Mouse (Mus musculus) neural tube, embryonic 15.5 days (tissue): ENCODE results near the gene Eef2k. TPM values are rescaled to one million over a fixed set of nuclear protein-coding genes. Genes with fewer than 3 reads are reported as not detected.
"Not testable (repeated sequence)": the region's sequence is repeated elsewhere in the genome, so short reads cannot be mapped to it uniquely, and the experiment has no call there.

Experiments
- ATAC-seq: fragments of 200-750 bp; cut with Nextera tagmentation; 2 replicates; pipeline ENCODE4 v1.8.0; 2017; ENCODE audit warnings: mild to moderate bottlenecking, moderate TSS enrichment, moderate library complexity; ENCODE audit not compliant: low FRiP score
- H3K27ac ChIP-seq: fragments of 300-500 bp; sonication (generic); replicated peaks from 2 replicates; pipeline ENCODE4 v1.5.1; 2015; ENCODE audit warnings: mild to moderate bottlenecking, inconsistent platforms
- H3K27me3 ChIP-seq: fragments of 300-500 bp; sonication (generic); replicated peaks from 2 replicates; pipeline ENCODE4 v1.6.1; 2015; ENCODE audit warnings: inconsistent platforms
- H3K36me3 ChIP-seq: fragments of 300-500 bp; sonication (generic); 2 replicates; pipeline ENCODE4 v1.6.1; 2015; ENCODE audit warnings: inconsistent platforms
- H3K4me1 ChIP-seq: fragments of 300-500 bp; sonication (generic); 2 replicates; pipeline ENCODE4 v1.6.1; 2015; ENCODE audit warnings: inconsistent platforms
- H3K4me2 ChIP-seq: fragments of 300-500 bp; sonication (generic); 2 replicates; pipeline ENCODE4 v1.6.1; 2015; ENCODE audit warnings: inconsistent platforms, mild to moderate bottlenecking, moderate library complexity
- H3K4me3 ChIP-seq: fragments of 300-500 bp; sonication (generic); replicated peaks from 2 replicates; pipeline ENCODE4 v1.5.1; 2015; ENCODE audit warnings: mild to moderate bottlenecking, inconsistent platforms
- H3K9ac ChIP-seq: fragments of 300-500 bp; sonication (generic); replicated peaks from 2 replicates; pipeline ENCODE4 v1.6.1; 2015; ENCODE audit warnings: mild to moderate bottlenecking, inconsistent platforms
- H3K9me3 ChIP-seq: fragments of 300-500 bp; sonication (generic); replicated peaks from 2 replicates; pipeline ENCODE4 v1.6.1; 2016; ENCODE audit warnings: inconsistent platforms
- WGBS: fragments of 180-500 bp; shearing (Covaris S2); methylation state at CpG from one replicate; pipeline ENCODE4 v1.1.7; 2015; ENCODE audit warnings: mixed read lengths; 5-methylcytosine and 5-hydroxymethylcytosine counted together
- polyA plus RNA-seq: library from polyadenylated mRNA; unstranded; fragments of >200 nt; fragmentation: Nextera tagmentation; extraction: Ambion mirVana; gene quantifications from 2 replicates; pipeline ENCODE4 v1.2.1, GENCODE M21; 2015

The Eef2k gene
- polyA plus RNA-seq, 1 experiment from 2014 or later: 33.5 TPM

DNA sequence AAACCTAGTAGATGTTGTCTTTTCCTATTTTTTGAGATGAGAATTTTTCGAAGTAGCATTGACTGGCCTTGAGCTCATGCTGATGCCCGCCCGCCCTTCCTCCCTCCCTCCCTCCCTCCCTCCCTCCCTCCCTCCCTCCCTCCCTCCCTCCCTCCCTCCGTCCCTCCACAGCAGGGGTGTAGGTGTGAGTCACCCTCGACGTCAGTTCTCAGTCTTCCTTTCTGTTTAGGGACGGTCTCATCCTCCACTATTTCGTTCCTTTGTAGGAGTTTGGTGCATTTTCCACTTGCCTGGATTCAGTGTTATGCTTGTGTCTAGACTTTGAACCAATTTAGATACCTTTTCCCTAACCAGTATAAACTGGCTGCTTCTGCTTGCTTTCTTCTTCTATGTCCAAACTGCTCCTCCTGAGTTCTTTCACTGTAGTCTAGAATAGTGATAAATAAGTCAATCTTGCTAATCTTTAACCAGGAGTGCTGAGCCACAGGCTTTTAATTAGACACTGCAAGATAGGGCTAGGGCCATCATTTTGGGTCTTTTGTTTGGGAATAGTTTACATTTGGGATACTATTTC lies 101.4 kb downstream of the Eef2k start:
- peaks cover 58% of the 10 kb centered on the region for H3K36me3 ChIP-seq
- no peaks in the 10 kb centered on the region for H3K27me3 ChIP-seq
- no peaks in the 10 kb centered on the region for H3K9me3 ChIP-seq
- no peak overlapping the region for H3K4me3 ChIP-seq
- no peak overlapping the region for H3K4me2 ChIP-seq
- ATAC-seq: no peak
- H3K4me1 ChIP-seq: no peaks in the 10 kb centered on the region
- WGBS: 73% methylated on average over 7 of the region's 8 CpGs
- H3K9ac ChIP-seq: no peak overlapping the region
- H3K27ac ChIP-seq: no peak overlapping the region

DNA sequence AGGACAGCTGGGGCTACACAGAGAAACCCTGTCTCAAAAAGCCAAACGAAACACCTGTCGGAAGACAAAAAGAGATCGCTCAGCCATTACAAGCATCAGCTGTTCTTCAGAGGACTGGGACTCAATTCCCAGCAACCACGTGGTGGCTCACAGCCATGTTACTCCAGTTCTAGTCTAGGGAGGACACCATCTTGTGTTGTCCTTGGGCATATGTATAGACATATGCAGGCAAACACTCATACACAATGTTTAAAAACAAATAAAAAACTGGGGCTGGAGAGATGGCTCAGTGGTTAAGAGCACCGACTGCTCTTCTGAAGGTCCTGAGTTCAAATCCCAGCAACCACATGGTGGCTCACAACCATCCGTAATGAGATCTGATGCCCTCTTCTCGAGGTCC lies 111.0 kb downstream of the Eef2k start:
- not testable (repeated sequence) for H3K9me3 ChIP-seq, H3K4me1 ChIP-seq, H3K4me3 ChIP-seq, ATAC-seq, H3K4me2 ChIP-seq, H3K9ac ChIP-seq, H3K27ac ChIP-seq, H3K27me3 ChIP-seq
- WGBS: 84% methylated on average over 7 of the region's 7 CpGs
- peaks cover 40% of the 10 kb centered on the region for H3K36me3 ChIP-seq

Other genes starting within 250 kb of the Eef2k start
- gene Uqcrc2, start 207.7 kb upstream of the Eef2k start, polyA plus RNA-seq: 244 and 245 TPM in 2 replicates
- 0.40 and 0.42 TPM in 2 replicates for gene Pdzd9, start 172.5 kb upstream of the Eef2k start, polyA plus RNA-seq
- gene Mosmo, start 165.2 kb upstream of the Eef2k start, polyA plus RNA-seq: 11.2 and 11.8 TPM in 2 replicates
- gene Vwa3a, start 103.5 kb upstream of the Eef2k start, polyA plus RNA-seq: 0.86 and 2.0 TPM in 2 replicates
- gene Gm5737, start 30.5 kb upstream of the Eef2k start, polyA plus RNA-seq: 0.14 TPM in 1 of 2 replicates, not detected in the other
- gene Polr3e, start 74.9 kb downstream of the Eef2k start, polyA plus RNA-seq: 23.4 and 26.4 TPM in 2 replicates
- gene Cdr2, start 139.5 kb downstream of the Eef2k start, polyA plus RNA-seq: 14.0 and 14.5 TPM in 2 replicates
- 0.22 and 0.28 TPM in 2 replicates for gene Mfsd13b, start 139.7 kb downstream of the Eef2k start, polyA plus RNA-seq
- gene Mettl9, start 191.6 kb downstream of the Eef2k start, polyA plus RNA-seq: 169 and 173 TPM in 2 replicates
- 1.2 and 1.6 TPM in 2 replicates for gene Igsf6, start 231.7 kb downstream of the Eef2k start, polyA plus RNA-seq
- 0.11 and 0.31 TPM in 2 replicates for gene Otoa, start 238.8 kb downstream of the Eef2k start, polyA plus RNA-seq